Mouse (Mus musculus) intestine, embryonic 16.5 days (tissue): ENCODE results near the gene Mmp14. TPM values are rescaled to one million over a fixed set of nuclear protein-coding genes. Genes with fewer than 3 reads are reported as not detected.

Source experiments
- ATAC-seq: fragments of 200-750 bp; cut with Nextera tagmentation; 2 replicates; pipeline ENCODE4 v1.8.0; 2017; ENCODE audit warnings: moderate TSS enrichment, moderate library complexity
- H3K27ac ChIP-seq: fragments of 300-500 bp; sonication (generic); 2 replicates; pipeline ENCODE4 v1.5.1; 2014; ENCODE audit warnings: mild to moderate bottlenecking, low read length
- H3K27me3 ChIP-seq: fragments of 300-500 bp; sonication (generic); replicated peaks from 2 replicates; pipeline ENCODE4 v1.6.1; 2014; ENCODE audit warnings: low read length, control low read depth, mixed read lengths; ENCODE audit not compliant: control insufficient read depth, insufficient read depth
- H3K36me3 ChIP-seq: fragments of 300-500 bp; sonication (generic); 2 replicates; pipeline ENCODE4 v1.6.1; 2014; ENCODE audit warnings: low read length, control low read depth; ENCODE audit not compliant: control insufficient read depth, insufficient read depth
- H3K4me1 ChIP-seq: fragments of 300-500 bp; sonication (generic); 2 replicates; pipeline ENCODE4 v1.6.1; 2014; ENCODE audit warnings: low read length, control low read depth, mixed read lengths; ENCODE audit not compliant: control insufficient read depth, insufficient read depth
- H3K4me2 ChIP-seq: fragments of 300-500 bp; sonication (generic); 2 replicates; pipeline ENCODE4 v1.6.1; 2014; ENCODE audit warnings: low read depth, low read length, control low read depth
- H3K4me3 ChIP-seq: fragments of 300-500 bp; sonication (generic); 2 replicates; pipeline ENCODE4 v1.5.1; 2014; ENCODE audit warnings: mild to moderate bottlenecking, low read length
- H3K9ac ChIP-seq: fragments of 300-500 bp; sonication (generic); 2 replicates; pipeline ENCODE4 v1.6.1; 2014; ENCODE audit warnings: low read depth, low read length
- H3K9me3 ChIP-seq: fragments of 300-500 bp; sonication (generic); 2 replicates; pipeline ENCODE4 v1.6.1; 2016; ENCODE audit warnings: low read length, control low read depth; ENCODE audit not compliant: control insufficient read depth
- WGBS: fragments of 180-500 bp; shearing (Covaris S2); extraction: QIAGEN DNeasy Blood & Tissue Kit; methylation state at CpG from one replicate; pipeline ENCODE4 v1.1.7; 2014; 5-methylcytosine and 5-hydroxymethylcytosine counted together
- polyA plus RNA-seq: library from polyadenylated mRNA; unstranded; fragments of >200 nt; fragmentation: Nextera tagmentation; extraction: Ambion mirVana; gene quantifications from 2 replicates; pipeline ENCODE4 v1.2.1, GENCODE M21; 2015

Mmp14 gene
- polyA plus RNA-seq, 1 experiment from 2014 or later, result 90.7 TPM

GRCm38 (mm10) chr14:54493236-54493635, 61.8 kb downstream of the Mmp14 start:
- ATAC-seq, result no peak
- Histone ChIP-seq H3K27me3 (no peaks in the 10 kb centered on the region), H3K9me3 (no peaks in the 10 kb centered on the region), H3K9ac (no peak overlapping the region), H3K4me1 (no peaks in the 10 kb centered on the region), H3K36me3 (no peaks in the 10 kb centered on the region), H3K4me3 (no peak overlapping the region), H3K4me2 (no peak overlapping the region), H3K27ac (no peak overlapping the region)
- 92% methylated on average over 5 of the region's 5 CpGs for WGBS

GRCm38 (mm10) chr14:54494234-54494633, 62.8 kb downstream of the Mmp14 start:
- WGBS, result 0% methylated on average over 3 of the region's 3 CpGs
- Histone ChIP-seq H3K27ac (no peak overlapping the region), H3K4me2 (no peak overlapping the region), H3K36me3 (no peaks in the 10 kb centered on the region), H3K9me3 (no peaks in the 10 kb centered on the region), H3K4me1 (no peaks in the 10 kb centered on the region), H3K4me3 (no peak overlapping the region), H3K9ac (no peak overlapping the region), H3K27me3 (no peaks in the 10 kb centered on the region)
- ATAC-seq, result 0 out of 2 replicates have a peak, but pooled peaks have one; percentile 66

Other genes starting within 250 kb of the Mmp14 start
- 489 and 514 TPM in 2 replicates for gene Dad1, start 177.5 kb upstream of the Mmp14 start, polyA plus RNA-seq
- gene Abhd4, start 177.4 kb upstream of the Mmp14 start, polyA plus RNA-seq, result 47.4 and 47.8 TPM in 2 replicates
- not detected in 2 replicates for gene Olfr49, start 146.7 kb upstream of the Mmp14 start, polyA plus RNA-seq
- 42.9 and 48.6 TPM in 2 replicates for gene Oxa1l, start 70.8 kb upstream of the Mmp14 start, polyA plus RNA-seq
- gene Slc7a7, start 13.8 kb upstream of the Mmp14 start, polyA plus RNA-seq, result 93.8 and 111 TPM in 2 replicates
- gene Mrpl52, start 4.7 kb upstream of the Mmp14 start, polyA plus RNA-seq, result 249 and 267 TPM in 2 replicates
- gene Lrp10, start 32.5 kb downstream of the Mmp14 start, polyA plus RNA-seq, result 53.4 and 65.3 TPM in 2 replicates
- 1.2 and 1.6 TPM in 2 replicates for gene Rem2, start 44.5 kb downstream of the Mmp14 start, polyA plus RNA-seq
- 67.2 and 71.8 TPM in 2 replicates for gene Prmt5, start 85.9 kb downstream of the Mmp14 start, polyA plus RNA-seq
- 46.9 and 56.0 TPM in 2 replicates for gene Haus4, start 123.0 kb downstream of the Mmp14 start, polyA plus RNA-seq
- gene Ajuba, start 145.9 kb downstream of the Mmp14 start, polyA plus RNA-seq, result 12.9 and 13.1 TPM in 2 replicates
- 6.0 and 7.8 TPM in 2 replicates for gene 4931414P19Rik, start 174.4 kb downstream of the Mmp14 start, polyA plus RNA-seq
- gene Psmb5, start 186.4 kb downstream of the Mmp14 start, polyA plus RNA-seq, result 358 and 395 TPM in 2 replicates
- gene Psmb11, start 189.8 kb downstream of the Mmp14 start, polyA plus RNA-seq, result not detected in 2 replicates
- gene Gm17606, start 209.3 kb downstream of the Mmp14 start, polyA plus RNA-seq, result not detected in 2 replicates
- 1.5 and 1.7 TPM in 2 replicates for gene Cdh24, start 209.8 kb downstream of the Mmp14 start, polyA plus RNA-seq